Mouse (Mus musculus) right cerebral cortex, adult 2 months (tissue): Measurements from ENCODE around the gene Map3k7cl.

ENCODE experiments used
- DNase-seq, 2 experiments: peaks; one replicate each; pipeline ENCODE4 v3.0.0; 2021 to 2022; ENCODE audit warnings: low spot score in 2 of 2

Gene Map3k7cl

DNA sequence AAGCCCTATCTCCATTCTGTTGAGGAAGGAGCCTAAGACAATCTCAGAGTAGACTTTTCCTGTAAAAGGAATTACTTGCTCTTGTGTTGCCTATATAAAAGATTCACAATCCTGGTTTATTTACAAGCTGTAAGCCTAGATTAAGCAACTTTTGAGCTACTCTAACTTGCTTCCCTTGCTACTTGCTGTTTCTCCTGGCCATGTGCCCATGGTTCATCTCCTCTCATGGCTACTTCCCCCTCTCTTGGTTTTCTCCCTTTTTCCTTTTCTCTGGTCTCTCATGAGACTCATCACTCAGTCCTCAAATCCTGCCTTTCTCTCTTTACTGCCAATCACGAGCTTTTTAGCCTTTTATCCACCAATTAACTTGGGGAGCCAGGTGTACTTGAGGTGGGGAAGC, 85.0 kb downstream of the Map3k7cl start:
- no peak for DNase-seq

DNA sequence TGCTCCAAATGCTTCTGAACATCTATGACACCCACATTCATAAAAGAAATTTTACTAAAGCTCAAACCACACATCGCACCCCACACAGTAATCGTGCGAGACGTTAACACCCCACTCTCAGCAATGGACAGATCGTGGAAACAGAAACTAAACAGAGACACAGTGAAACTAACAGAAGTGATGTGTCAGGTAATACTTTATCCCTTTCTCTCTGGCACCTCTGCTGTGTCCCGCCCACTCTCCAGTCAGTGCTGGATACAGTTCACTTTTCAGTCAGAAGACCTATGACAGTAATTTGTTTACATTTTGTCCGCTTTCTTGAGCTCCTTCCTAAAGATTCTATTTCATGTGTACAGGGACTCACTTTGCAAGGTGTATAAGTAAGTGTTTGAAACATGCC, 89.1 kb downstream of the Map3k7cl start:
- no peak for DNase-seq

DNA sequence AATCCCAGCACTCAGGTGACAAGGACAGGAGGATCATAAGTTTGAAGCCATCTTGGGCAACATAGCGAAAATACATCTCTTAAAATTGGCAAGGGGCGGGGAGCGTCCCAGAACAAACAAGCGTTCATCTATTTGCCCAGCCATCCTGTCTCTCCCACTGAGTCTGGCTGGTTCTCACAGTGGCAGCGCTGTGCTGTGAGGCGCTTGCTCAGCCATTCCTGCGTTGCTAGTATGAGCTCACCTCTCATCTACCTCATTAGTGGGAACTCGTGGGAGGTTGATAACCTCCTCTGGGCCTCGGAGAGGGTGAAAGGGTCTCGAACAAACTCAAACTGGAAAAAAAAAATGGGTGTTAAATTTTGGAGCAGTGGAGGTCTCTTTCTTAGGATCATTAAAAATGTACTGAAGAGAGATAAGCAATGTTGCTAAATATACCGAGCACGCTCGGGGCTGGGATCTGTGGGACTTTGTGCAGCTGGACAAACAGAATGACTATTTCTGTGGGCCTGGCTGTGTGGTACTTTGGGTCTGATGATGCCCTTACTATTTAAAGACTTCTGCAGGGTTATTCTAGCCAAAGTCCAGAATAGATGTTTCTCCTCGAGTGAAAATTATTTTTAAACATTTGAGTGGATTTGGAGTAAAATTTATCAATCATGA, 91.1 kb downstream of the Map3k7cl start:
- DNase-seq = no peak
